Mouse (Mus musculus) lung, embryonic 14.5 days (tissue): ENCODE results near the gene Haao. TPM values are rescaled to one million over a fixed set of nuclear protein-coding genes. Genes with fewer than 3 reads are reported as not detected.

Experiments
- ATAC-seq: fragments of 200-750 bp; cut with Nextera tagmentation; 2 replicates; pipeline ENCODE4 v1.8.0; 2017; ENCODE audit warnings: mild to moderate bottlenecking, moderate TSS enrichment, moderate library complexity; ENCODE audit not compliant: insufficient read depth
- DNase-seq: peaks from one replicate; pipeline ENCODE4 v3.0.0-alpha.2; 2015
- H3K27ac ChIP-seq: fragments of 300-500 bp; sonication (generic); 2 replicates; pipeline ENCODE4 v1.5.1; 2014; ENCODE audit warnings: low read depth, mild to moderate bottlenecking, moderate library complexity
- H3K27me3 ChIP-seq: fragments of 300-500 bp; sonication (generic); 2 replicates; pipeline ENCODE4 v1.6.1; 2014; ENCODE audit warnings: low read length, control low read depth; ENCODE audit not compliant: insufficient read depth
- H3K36me3 ChIP-seq: fragments of 300-500 bp; sonication (generic); 2 replicates; pipeline ENCODE4 v1.6.1; 2014; ENCODE audit warnings: control low read depth; ENCODE audit not compliant: insufficient read depth
- H3K4me1 ChIP-seq: fragments of 300-500 bp; sonication (generic); 2 replicates; pipeline ENCODE4 v1.6.1; 2014; ENCODE audit warnings: antibody characterized with exemption, control low read depth; ENCODE audit not compliant: insufficient read depth
- H3K4me2 ChIP-seq: fragments of 300-500 bp; sonication (generic); 2 replicates; pipeline ENCODE4 v1.6.1; 2014; ENCODE audit warnings: mild to moderate bottlenecking
- H3K4me3 ChIP-seq: fragments of 300-500 bp; sonication (generic); 2 replicates; pipeline ENCODE4 v1.5.1; 2014; ENCODE audit warnings: low read depth, low read length
- H3K9ac ChIP-seq: fragments of 300-500 bp; sonication (generic); 2 replicates; pipeline ENCODE4 v1.6.1; 2014
- H3K9me3 ChIP-seq: fragments of 300-500 bp; sonication (generic); 2 replicates; pipeline ENCODE4 v1.6.1; 2016; ENCODE audit warnings: low read depth, low read length, control low read depth
- CTCF ChIP-seq: IDR thresholded peaks from 2 replicates; pipeline ENCODE4 v1.5.1; 2016; ENCODE audit warnings: antibody characterized with exemption, low read depth
- WGBS: fragments of 180-500 bp; shearing (Covaris S2); extraction: QIAGEN DNeasy Blood & Tissue Kit; methylation state at CpG from one replicate; pipeline ENCODE4 v1.1.7; 2014; 5-methylcytosine and 5-hydroxymethylcytosine counted together
- polyA plus RNA-seq: library from polyadenylated mRNA; unstranded; fragments of >200 nt; fragmentation: Nextera tagmentation; extraction: Ambion mirVana; gene quantifications from 2 replicates; pipeline ENCODE4 v1.2.1, GENCODE M21; 2014

The Haao gene
- polyA plus RNA-seq, 1 experiment from 2014 or later, result 0.21 TPM

- Histone ChIP-seq H3K27ac (no peak overlapping the region), H3K27me3 (no peaks in the 10 kb centered on the region), H3K4me2 (no peak overlapping the region), H3K4me1 (peaks cover 9% of the 10 kb centered on the region; the same call in 1 of the 2 replicates), H3K36me3 (no peaks in the 10 kb centered on the region), H3K9ac (no peak overlapping the region), H3K4me3 (no peak overlapping the region), H3K9me3 (no peaks in the 10 kb centered on the region)
- WGBS, result 67% methylated on average over 9 of the region's 9 CpGs
- peak; percentile 26; the same call in 1 of the 2 replicates for TF ChIP-seq CTCF
- no peak for DNase-seq
- no peak for ATAC-seq
These were observed 8.6 kb downstream of the Haao start for GRCm38 (mm10) chr17:83839132-83839531.

- 68% methylated on average over 8 of the region's 8 CpGs for WGBS
These were observed 10.0 kb downstream of the Haao start for GRCm38 (mm10) chr17:83837659-83838190.

GRCm38 (mm10) chr17:83836048-83836447 is 11.7 kb downstream of the Haao start:
- Histone ChIP-seq H3K4me3 (no peak overlapping the region), H3K4me1 (peaks cover 12% of the 10 kb centered on the region; the same call in 1 of the 2 replicates), H3K27ac (no peak overlapping the region), H3K9ac (no peak overlapping the region), H3K36me3 (no peaks in the 10 kb centered on the region), H3K9me3 (no peaks in the 10 kb centered on the region), H3K27me3 (no peaks in the 10 kb centered on the region), H3K4me2 (no peak overlapping the region)
- TF ChIP-seq CTCF, result no peak
- 68% methylated on average over 3 of the region's 3 CpGs for WGBS
- no peak for DNase-seq
- ATAC-seq, result no peak

More at GRCm38 (mm10) chr17:83837659-83838190, 10.0 kb downstream of the Haao start:
- Histone ChIP-seq H3K4me3 (no peak overlapping the region), H3K27ac (no peak overlapping the region), H3K36me3 (no peaks in the 10 kb centered on the region), H3K9ac (no peak overlapping the region), H3K9me3 (no peaks in the 10 kb centered on the region), H3K27me3 (no peaks in the 10 kb centered on the region), H3K4me2 (no peak overlapping the region), H3K4me1 (peaks cover 12% of the 10 kb centered on the region; the same call in 1 of the 2 replicates)
- TF ChIP-seq CTCF, result no peak
- ATAC-seq (no peak), DNase-seq (no peak)

- TF ChIP-seq CTCF, result no peak
- no peak overlapping the region for H3K9ac ChIP-seq
These were observed 13.6 kb downstream of the Haao start for GRCm38 (mm10) chr17:83834120-83834519.

GRCm38 (mm10) chr17:83830616-83831292 is 17.0 kb downstream of the Haao start:
- Histone ChIP-seq H3K4me1 (peaks cover 12% of the 10 kb centered on the region; the same call in 1 of the 2 replicates), H3K27me3 (no peaks in the 10 kb centered on the region), H3K4me3 (no peak overlapping the region), H3K9me3 (no peaks in the 10 kb centered on the region), H3K27ac (no peak overlapping the region), H3K4me2 (no peak overlapping the region), H3K9ac (no peak overlapping the region), H3K36me3 (no peaks in the 10 kb centered on the region)
- WGBS, result 91% methylated on average over 4 of the region's 4 CpGs
- TF ChIP-seq CTCF, result no peak
- ATAC-seq (no peak), DNase-seq (no peak)

More at GRCm38 (mm10) chr17:83834120-83834519, 13.6 kb downstream of the Haao start:
- WGBS, result 20% methylated on average over 4 of the region's 4 CpGs
- Histone ChIP-seq H3K36me3 (no peaks in the 10 kb centered on the region), H3K9me3 (no peaks in the 10 kb centered on the region), H3K27me3 (no peaks in the 10 kb centered on the region), H3K27ac (no peak overlapping the region), H3K4me2 (no peak overlapping the region), H3K4me1 (peaks cover 12% of the 10 kb centered on the region; the same call in 1 of the 2 replicates), H3K4me3 (no peak overlapping the region)
- peak; percentile 54; the same call in 1 of the 2 replicates for ATAC-seq
- peak; percentile 60 for DNase-seq

GRCm38 (mm10) chr17:83829356-83829755 is 18.4 kb downstream of the Haao start:
- ATAC-seq (no peak), DNase-seq (no peak)
- Histone ChIP-seq H3K4me3 (no peak overlapping the region), H3K27ac (no peak overlapping the region), H3K4me2 (no peak overlapping the region), H3K36me3 (no peaks in the 10 kb centered on the region), H3K27me3 (no peaks in the 10 kb centered on the region), H3K4me1 (peaks cover 4% of the 10 kb centered on the region; the same call in 1 of the 2 replicates), H3K9me3 (no peaks in the 10 kb centered on the region), H3K9ac (no peak overlapping the region)
- 54% methylated on average over 3 of the region's 3 CpGs for WGBS
- TF ChIP-seq CTCF, result no peak

GRCm38 (mm10) chr17:83823835-83824234 is 23.9 kb downstream of the Haao start:
- 85% methylated on average over 7 of the region's 7 CpGs for WGBS
- Histone ChIP-seq H3K36me3 (no peaks in the 10 kb centered on the region), H3K27ac (no peak overlapping the region), H3K4me1 (no peaks in the 10 kb centered on the region), H3K27me3 (no peaks in the 10 kb centered on the region), H3K9ac (no peak overlapping the region), H3K9me3 (no peaks in the 10 kb centered on the region), H3K4me2 (no peak overlapping the region), H3K4me3 (no peak overlapping the region)
- ATAC-seq, result no peak
- DNase-seq, result no peak
- TF ChIP-seq CTCF, result no peak
